Mouse (Mus musculus) G1E (cell line): Measurements from ENCODE around the gene 5330417C22Rik. TPM values are rescaled to one million over a fixed set of nuclear protein-coding genes. Genes with fewer than 3 reads are reported as not detected.
A peak's percentile ranks its signal among the peaks of the same experiment; 100 is the strongest.

Source experiments
- ATAC-seq: 2 replicates; pipeline ENCODE4 v1.8.0; 2016; ENCODE audit warnings: mild to moderate bottlenecking; ENCODE audit not compliant: insufficient number of reproducible peaks, poor library complexity, low FRiP score, severe bottlenecking; ENCODE audit errors: extremely low read depth
- DNase-seq: peaks from one replicate; pipeline ENCODE4 v3.0.0; 2012; ENCODE audit warnings: low spot score
- H3K27me3 ChIP-seq: 2 replicates; pipeline ENCODE4 v1.6.1; 2012; ENCODE audit warnings: mild to moderate bottlenecking, low read length, inconsistent platforms; ENCODE audit not compliant: insufficient read depth
- H3K36me3 ChIP-seq: replicated peaks from 2 replicates; pipeline ENCODE3; 2012; ENCODE audit warnings: mild to moderate bottlenecking, inconsistent platforms
- H3K4me1 ChIP-seq: 2 replicates; pipeline ENCODE4 v1.6.1; 2012; ENCODE audit warnings: low read depth, low read length, inconsistent platforms, mixed read lengths; ENCODE audit not compliant: insufficient read depth
- H3K4me3 ChIP-seq: 2 replicates; pipeline ENCODE4 v1.5.1; 2012; ENCODE audit warnings: low read depth, mild to moderate bottlenecking, inconsistent platforms, low read length, moderate library complexity, mixed read lengths
- H3K9me3 ChIP-seq: replicated peaks from 2 replicates; pipeline ENCODE4 v1.6.1; 2012; ENCODE audit warnings: inconsistent platforms
- CTCF ChIP-seq: IDR thresholded peaks from 2 replicates; pipeline ENCODE4 v1.5.1; 2012; ENCODE audit warnings: low read depth, low read length, inconsistent platforms, mixed read lengths
- GATA1 ChIP-seq: IDR thresholded peaks from 2 replicates; pipeline ENCODE4 v1.6.1; 2012; ENCODE audit warnings: borderline replicate concordance, low read length, inconsistent platforms, mixed read lengths
- GATA2 ChIP-seq: IDR thresholded peaks from 2 replicates; pipeline ENCODE4 v1.6.1; 2012; ENCODE audit warnings: low read depth, low read length, inconsistent platforms, borderline replicate concordance
- POLR2AphosphoS5 ChIP-seq: IDR thresholded peaks from 2 replicates; pipeline ENCODE4 v1.6.1; 2012; ENCODE audit warnings: low read depth, low read length, inconsistent platforms; ENCODE audit not compliant: insufficient replicate concordance
- TAL1 ChIP-seq: conservative IDR thresholded peaks from 2 replicates; pipeline ENCODE4 v1.6.1; 2012; ENCODE audit warnings: low read depth, low read length, inconsistent platforms, mixed read lengths
- polyA plus RNA-seq: library from polyadenylated mRNA; stranded (reverse); fragments of >175 nt; gene quantifications from 2 replicates; pipeline ENCODE4 v1.2.3, GENCODE M21; 2012
- total RNA-seq, 2 experiments: library from RNA; stranded (forward) in 1 of 2; stranded (reverse) in 1 of 2; fragments of 200-1000 nt in 1 of 2; fragments of >200 nt in 1 of 2; fragmentation: Nextera tagmentation in 1 of 2; gene quantifications; 2 replicates each; pipeline ENCODE4 v1.2.3; 2014 to 2017

Gene 5330417C22Rik
- total and polyA plus RNA-seq, 3 experiments = under 0.01 TPM; not detected in 2

DNA sequence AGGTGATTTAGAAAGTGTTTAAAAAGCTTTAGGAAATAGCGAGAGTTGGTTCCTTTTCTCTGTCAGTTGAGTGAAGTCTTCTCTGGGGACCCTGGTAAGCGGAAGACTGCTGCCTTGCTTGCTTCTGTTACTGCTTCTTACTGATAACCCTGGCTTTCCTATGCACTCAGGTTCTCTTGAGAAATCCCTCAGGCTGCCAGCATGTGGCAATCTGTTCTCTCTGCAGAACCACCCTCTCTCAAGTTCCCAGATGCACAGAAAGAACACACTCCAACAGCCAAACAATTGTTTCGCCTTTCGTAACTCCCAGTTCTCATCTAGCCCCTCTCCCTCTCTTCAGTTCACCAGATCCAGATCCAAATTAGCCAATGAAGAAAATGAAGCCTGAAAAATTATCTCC lies 21.6 kb upstream of the 5330417C22Rik start:
- Histone ChIP-seq H3K4me3 (no peak overlapping the region), H3K27me3 (no peaks in the 10 kb centered on the region), H3K9me3 (no peaks in the 10 kb centered on the region), H3K4me1 (peaks cover 36% of the 10 kb centered on the region), H3K36me3 (peaks cover 44% of the 10 kb centered on the region)
- TF ChIP-seq TAL1 = no peak
- TF ChIP-seq GATA2 = no peak
- TF ChIP-seq CTCF = no peak
- no peak for TF ChIP-seq POLR2AphosphoS5
- no peak for TF ChIP-seq GATA1
- DNase-seq (no peak), ATAC-seq (no peak)

DNA sequence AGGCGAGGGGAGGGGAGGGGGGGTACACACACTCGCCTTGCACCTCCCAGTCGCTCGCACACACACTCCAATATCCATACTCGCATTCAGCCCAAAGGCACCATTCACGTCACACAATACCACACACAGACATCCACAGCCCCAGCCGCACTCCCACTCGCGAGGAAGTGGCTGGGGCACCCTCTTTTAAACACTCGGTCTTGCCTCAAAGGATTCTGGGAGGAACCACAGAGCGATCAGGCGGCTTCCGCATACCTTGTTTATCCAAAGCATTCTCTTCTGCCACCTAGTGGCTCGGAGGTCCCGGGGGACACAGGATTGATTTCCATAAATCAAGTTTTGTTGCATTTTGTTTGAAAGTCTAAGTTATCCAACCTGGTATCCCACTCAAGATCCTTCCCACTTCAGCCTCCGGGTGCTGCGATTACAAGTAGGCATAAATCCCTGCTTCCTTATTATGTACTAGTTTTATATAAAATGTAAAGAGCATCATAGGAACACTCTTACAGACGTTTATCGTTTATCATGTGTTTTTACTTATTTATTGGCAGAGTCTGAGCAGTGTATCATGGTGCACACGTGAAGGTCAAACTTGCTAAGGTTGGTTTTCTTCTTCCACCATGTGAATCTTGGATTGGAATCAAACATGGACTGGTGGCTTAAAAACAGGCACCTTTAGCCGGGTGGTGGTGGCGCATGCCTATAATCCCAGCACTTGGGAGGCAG lies 18.4 kb upstream of the 5330417C22Rik start:
- Histone ChIP-seq H3K4me3 (peak overlapping the region; percentile 88), H3K27me3 (peaks cover 6% of the 10 kb centered on the region; the same call in 1 of the 2 replicates), H3K9me3 (no peaks in the 10 kb centered on the region), H3K4me1 (peaks cover 17% of the 10 kb centered on the region), H3K36me3 (peaks cover 32% of the 10 kb centered on the region)
- DNase-seq (peak; percentile 95), ATAC-seq (peak; percentile 94)
- TF ChIP-seq GATA1 (no peak), CTCF (peak; percentile 68; the same call in 1 of the 2 replicates), TAL1 (no peak), GATA2 (no peak), POLR2AphosphoS5 (peak; percentile 98)

DNA sequence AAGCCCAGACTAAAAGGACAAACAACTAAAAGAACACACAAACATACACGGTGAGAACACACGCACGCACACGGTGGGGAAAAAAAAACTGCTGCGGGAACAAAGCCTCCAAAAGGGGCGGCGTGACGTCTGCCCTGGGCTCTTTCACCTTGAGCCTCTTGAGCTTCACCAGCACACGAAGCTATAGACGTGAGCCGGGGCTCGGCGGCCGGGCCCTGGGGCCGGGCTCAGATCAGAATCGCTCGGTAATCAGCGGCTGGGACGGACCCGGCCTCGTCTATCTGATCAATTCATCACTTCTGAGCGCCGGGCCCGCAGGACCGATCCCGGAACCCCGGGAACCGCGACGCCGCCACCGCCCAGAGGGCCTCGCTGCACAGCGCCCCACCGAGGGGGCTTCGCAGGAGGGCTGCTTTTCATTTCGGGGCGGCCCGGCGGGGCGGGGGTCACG lies 17.8 kb upstream of the 5330417C22Rik start:
- Histone ChIP-seq H3K27me3 (peaks cover 6% of the 10 kb centered on the region; the same call in 1 of the 2 replicates), H3K36me3 (peaks cover 26% of the 10 kb centered on the region), H3K9me3 (no peaks in the 10 kb centered on the region), H3K4me3 (peak overlapping the region; percentile 88), H3K4me1 (peaks cover 17% of the 10 kb centered on the region)
- ATAC-seq (peak; percentile 25; the same call in 1 of the 2 replicates), DNase-seq (peak; percentile 55)
- TF ChIP-seq GATA2 (no peak), POLR2AphosphoS5 (no peak), GATA1 (no peak), TAL1 (no peak), CTCF (no peak)

DNA sequence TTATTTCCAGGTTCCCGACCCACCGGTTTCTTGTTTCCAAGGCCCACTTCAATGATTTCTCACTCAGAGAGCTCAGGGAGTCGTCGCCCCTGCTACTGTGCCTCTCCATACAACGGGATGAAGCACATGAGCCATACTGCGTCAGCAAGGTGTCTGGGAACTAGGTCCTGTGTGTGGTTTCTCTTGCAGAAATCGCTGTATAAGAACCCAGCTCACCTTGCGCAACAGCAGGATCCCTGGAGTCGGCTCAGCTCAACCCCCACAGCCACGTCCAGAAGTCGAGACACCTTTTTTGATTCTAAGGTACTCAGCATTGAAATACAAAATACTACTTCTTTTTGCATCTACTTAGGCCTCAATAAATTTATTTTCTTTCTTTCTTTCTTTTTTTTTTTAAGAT lies 6.0 kb upstream of the 5330417C22Rik start:
- Histone ChIP-seq H3K27me3 (peaks cover 22% of the 10 kb centered on the region), H3K9me3 (peaks cover 3% of the 10 kb centered on the region), H3K4me1 (peaks cover 3% of the 10 kb centered on the region), H3K4me3 (no peak overlapping the region), H3K36me3 (no peaks in the 10 kb centered on the region)
- ATAC-seq (no peak), DNase-seq (no peak)
- TF ChIP-seq GATA2 (no peak), GATA1 (no peak), POLR2AphosphoS5 (no peak)

DNA sequence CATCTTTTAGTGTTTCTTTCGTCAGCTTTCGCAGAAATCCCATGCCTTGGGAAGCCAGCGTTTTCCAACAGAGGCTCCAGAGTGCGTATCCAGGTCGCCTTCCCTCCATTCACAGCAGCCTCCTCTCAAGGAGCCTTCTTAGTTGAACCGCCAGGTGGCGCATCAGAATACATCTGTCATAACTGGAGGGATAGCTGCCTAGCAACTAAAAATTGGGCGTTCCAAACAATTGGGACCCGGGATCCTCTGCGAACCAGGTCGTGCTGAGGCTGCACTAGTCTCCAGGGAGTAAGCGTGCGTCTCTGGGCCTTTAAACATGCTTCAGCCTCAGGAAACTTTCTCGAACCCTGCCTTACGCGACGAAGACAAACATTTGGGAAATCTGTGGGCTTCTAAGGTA lies 967 bp upstream of the 5330417C22Rik start:
- H3K9me3 ChIP-seq = no peaks in the 10 kb centered on the region
- TF ChIP-seq TAL1 (no peak), GATA2 (no peak), CTCF (peak; percentile 55), POLR2AphosphoS5 (no peak), GATA1 (no peak)
- H3K4me3 ChIP-seq = no peak overlapping the region
- H3K36me3 ChIP-seq = no peaks in the 10 kb centered on the region
- peaks cover 32% of the 10 kb centered on the region for H3K27me3 ChIP-seq
- DNase-seq (peak; percentile 53), ATAC-seq (peak; percentile 82)
- H3K4me1 ChIP-seq = peaks cover 10% of the 10 kb centered on the region

DNA sequence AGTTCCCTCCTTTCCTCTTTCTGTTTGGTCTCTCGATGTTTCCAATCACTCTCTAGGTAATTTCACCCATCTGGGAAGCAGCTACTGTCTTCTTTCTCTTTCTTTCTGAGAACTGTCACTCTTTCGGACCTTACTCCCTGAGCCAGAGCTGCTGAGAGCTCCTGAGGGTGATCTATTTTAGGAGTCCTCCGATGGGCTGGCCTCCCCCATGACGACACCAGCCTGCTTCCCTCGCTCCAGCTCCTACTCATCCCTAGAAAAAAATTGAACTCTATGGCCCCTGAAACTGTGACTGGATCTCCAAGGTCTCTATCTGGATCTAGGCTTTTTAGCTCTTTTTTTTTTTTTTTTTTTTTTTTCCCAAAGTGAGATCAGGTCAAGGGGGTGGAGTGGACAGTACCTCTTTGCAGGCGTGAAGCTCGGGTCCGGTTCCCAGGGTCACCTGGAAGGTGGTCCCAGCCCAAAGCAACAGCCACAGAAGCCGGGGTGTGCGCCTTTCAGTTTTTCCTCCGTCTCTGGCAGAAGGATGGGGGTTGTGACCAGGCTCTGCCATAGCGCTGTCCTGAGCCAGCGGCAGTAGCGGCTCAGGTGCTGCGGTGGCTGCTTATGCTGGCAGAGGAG lies 330 bp downstream of the 5330417C22Rik start:
- ATAC-seq (no peak), DNase-seq (no peak)
- no peak for TF ChIP-seq GATA2
- TF ChIP-seq GATA1 = no peak
- TF ChIP-seq POLR2AphosphoS5 = no peak
- TF ChIP-seq CTCF = no peak
- no peak for TF ChIP-seq TAL1
- Histone ChIP-seq H3K4me3 (no peak overlapping the region), H3K36me3 (no peaks in the 10 kb centered on the region), H3K27me3 (peaks cover 36% of the 10 kb centered on the region), H3K9me3 (no peaks in the 10 kb centered on the region), H3K4me1 (peaks cover 10% of the 10 kb centered on the region)
